Mouse (Mus musculus) natural killer cell, adult 2 months (primary cell): ENCODE results near the gene Pcsk6.
"Not testable (repeated sequence)": the region's sequence is repeated elsewhere in the genome, so short reads cannot be mapped to it uniquely, and the experiment has no call there.

ENCODE experiments used
- DNase-seq, 2 experiments: peaks; one replicate each; pipeline ENCODE4 v3.0.0; 2022; ENCODE audit warnings: low spot score in 2 of 2

The Pcsk6 gene

GRCm38 (mm10) chr7:66048446-66049230, 187.1 kb downstream of the Pcsk6 start:
- no peak for DNase-seq

- no peak for DNase-seq
Observed at GRCm38 (mm10) chr7:66053946-66054483, 192.5 kb downstream of the Pcsk6 start.

- not testable (repeated sequence) for DNase-seq
Observed at GRCm38 (mm10) chr7:66055356-66055755, 193.8 kb downstream of the Pcsk6 start.

GRCm38 (mm10) chr7:66058703-66059102, 197.2 kb downstream of the Pcsk6 start, which contains the start of gene Snrpa1:
Gene Snrpa1, plus strand, starts transcription at chr7:66059003.
- no peak for DNase-seq

GRCm38 (mm10) chr7:66060066-66060956, 198.8 kb downstream of the Pcsk6 start:
- DNase-seq: peak; percentile 69 to 76

GRCm38 (mm10) chr7:66061057-66061456, 199.5 kb downstream of the Pcsk6 start:
- no peak for DNase-seq

GRCm38 (mm10) chr7:66076411-66076810, 214.9 kb downstream of the Pcsk6 start:
- DNase-seq: no peak

GRCm38 (mm10) chr7:66079364-66080230, 218.1 kb downstream of the Pcsk6 start, which contains the start of gene Selenos:
Gene Selenos, plus strand, starts transcription at chr7:66079649.
- DNase-seq: peak; percentile 96 to 97

- DNase-seq: no peak
Observed at GRCm38 (mm10) chr7:66080231-66080613, 218.7 kb downstream of the Pcsk6 start.

GRCm38 (mm10) chr7:66083757-66084156, 222.2 kb downstream of the Pcsk6 start:
- no peak for DNase-seq

- DNase-seq: no peak
Observed at GRCm38 (mm10) chr7:66084546-66084945, 223.0 kb downstream of the Pcsk6 start.

GRCm38 (mm10) chr7:66087652-66088051, 226.1 kb downstream of the Pcsk6 start:
- DNase-seq: no peak

GRCm38 (mm10) chr7:66088077-66088476, 226.5 kb downstream of the Pcsk6 start:
- no peak for DNase-seq

- no peak for DNase-seq
Observed at GRCm38 (mm10) chr7:66090676-66091190, 229.2 kb downstream of the Pcsk6 start.

GRCm38 (mm10) chr7:66091553-66091952, 230.0 kb downstream of the Pcsk6 start:
- no peak for DNase-seq

GRCm38 (mm10) chr7:66092656-66093055, 231.1 kb downstream of the Pcsk6 start:
- DNase-seq: no peak

- DNase-seq: no peak
Observed at GRCm38 (mm10) chr7:66094141-66094540, 232.6 kb downstream of the Pcsk6 start.

- DNase-seq: no peak
Observed at GRCm38 (mm10) chr7:66098803-66099202, 237.3 kb downstream of the Pcsk6 start.
